Mouse (Mus musculus) liver, embryonic 14.5 days (tissue): ENCODE measurements at regions not wholly inside any gene's neighbourhood (a gene's known extent, or its start where the extent isn't known, plus 50 kb on each side); places are given as distances from the start of the nearest gene placed in this dataset.

Experiments
- CTCF ChIP-seq: IDR thresholded peaks from 2 replicates; pipeline ENCODE4 v1.5.1; 2016; ENCODE audit warnings: antibody characterized with exemption, low read depth, control low read depth
- EP300 ChIP-seq: IDR thresholded peaks from 2 replicates; pipeline ENCODE4 v1.6.1; 2016; ENCODE audit warnings: antibody characterized with exemption, low read depth

- TF ChIP-seq EP300 (no peak), CTCF (no peak)
These were observed 1067.3 kb upstream of the Sel1l start for GRCm38 (mm10) chr12:92916267-92916666.
